Mouse (Mus musculus) right cerebral cortex, postnatal 25 days (tissue): ENCODE results near the gene 4931414P19Rik.
A peak's percentile ranks its signal among the peaks of the same experiment; 100 is the strongest.
"Not testable (repeated sequence)": the region's sequence is repeated elsewhere in the genome, so short reads cannot be mapped to it uniquely, and the experiment has no call there.

Source experiments
- DNase-seq: peaks from one replicate; pipeline ENCODE4 v3.0.0; 2022

4931414P19Rik gene

GRCm38 (mm10) chr14:54624976-54625375 is 19.2 kb upstream of the 4931414P19Rik start:
- no peak for DNase-seq

GRCm38 (mm10) chr14:54623334-54623733 is 17.5 kb upstream of the 4931414P19Rik start:
- no peak for DNase-seq

- DNase-seq, result no peak
Measured at GRCm38 (mm10) chr14:54621133-54621532, 15.3 kb upstream of the 4931414P19Rik start, which contains the start of gene Psmb11. TSS of gene Psmb11 (plus strand) at chr14:54621433.

GRCm38 (mm10) chr14:54617897-54618365 is 12.1 kb upstream of the 4931414P19Rik start, which contains the start of gene Psmb5:
TSS of gene Psmb5 (minus strand) at chr14:54618022.
- peak; percentile 90 for DNase-seq

- no peak for DNase-seq
Measured at GRCm38 (mm10) chr14:54617152-54617896, 11.5 kb upstream of the 4931414P19Rik start.

- DNase-seq, result no peak
Measured at GRCm38 (mm10) chr14:54616226-54616825, 10.5 kb upstream of the 4931414P19Rik start.

- not testable (repeated sequence) for DNase-seq
Measured at GRCm38 (mm10) chr14:54614130-54614529, 8.3 kb upstream of the 4931414P19Rik start.

GRCm38 (mm10) chr14:54610648-54611047 is 4.9 kb upstream of the 4931414P19Rik start:
- DNase-seq, result no peak

- DNase-seq, result no peak
Measured at GRCm38 (mm10) chr14:54609962-54610361, 4.2 kb upstream of the 4931414P19Rik start.

GRCm38 (mm10) chr14:54609245-54609644 is 3.5 kb upstream of the 4931414P19Rik start:
- DNase-seq, result no peak

- no peak for DNase-seq
Measured at GRCm38 (mm10) chr14:54607226-54607625, 1.4 kb upstream of the 4931414P19Rik start.

- no peak for DNase-seq
Measured at GRCm38 (mm10) chr14:54603686-54604085, 2.1 kb downstream of the 4931414P19Rik start.

- DNase-seq, result peak; percentile 94
Measured at GRCm38 (mm10) chr14:54603038-54603654, 2.6 kb downstream of the 4931414P19Rik start.

GRCm38 (mm10) chr14:54602613-54603012 is 3.2 kb downstream of the 4931414P19Rik start:
- DNase-seq, result no peak

- no peak for DNase-seq
Measured at GRCm38 (mm10) chr14:54601601-54602000, 4.2 kb downstream of the 4931414P19Rik start.

- no peak for DNase-seq
Measured at GRCm38 (mm10) chr14:54597084-54597483, 8.7 kb downstream of the 4931414P19Rik start.

- peak; percentile 53 for DNase-seq
Measured at GRCm38 (mm10) chr14:54594631-54595414, 11.0 kb downstream of the 4931414P19Rik start.

GRCm38 (mm10) chr14:54594055-54594454 is 11.7 kb downstream of the 4931414P19Rik start:
- no peak for DNase-seq

GRCm38 (mm10) chr14:54592319-54592934 is 13.4 kb downstream of the 4931414P19Rik start:
- peak; percentile 62 for DNase-seq

- DNase-seq, result no peak
Measured at GRCm38 (mm10) chr14:54591056-54591455, 14.7 kb downstream of the 4931414P19Rik start.

GRCm38 (mm10) chr14:54583681-54584338 is 22.0 kb downstream of the 4931414P19Rik start:
- no peak for DNase-seq

- no peak for DNase-seq
Measured at GRCm38 (mm10) chr14:54582536-54582935, 23.3 kb downstream of the 4931414P19Rik start.
